Mouse (Mus musculus): ENCODE data around the gene Aarsd1. TPM values are rescaled to one million over a fixed set of nuclear protein-coding genes. Genes with fewer than 3 reads are reported as not detected.
A peak's percentile ranks its signal among the peaks of the same experiment; 100 is the strongest.
"Not testable (repeated sequence)": the region's sequence is repeated elsewhere in the genome, so short reads cannot be mapped to it uniquely, and the experiment has no call there.

The Aarsd1 gene
- polyA plus RNA-seq, 1 experiment from 2014 or later: 88.6 TPM

- H3K9ac ChIP-seq: peak within 1 kb of the TSS; percentile 86
- H3K27me3 ChIP-seq: no peaks in the 10 kb centered on the region
- peak within 1 kb of the TSS; percentile 97 for H3K4me3 ChIP-seq
- WGBS: 4% methylated on average over 23 of the region's 23 CpGs
- H3K4me1 ChIP-seq: peaks cover 27% of the 10 kb centered on the region
- H3K36me3 ChIP-seq: peaks cover 4% of the 10 kb centered on the region
- peak; percentile 67; the same call in 1 of the 2 replicates for ATAC-seq (ENCODE audit: insufficient number of reproducible peaks, insufficient read depth, low FRiP score, low TSS enrichment, low read depth)
- peak within 1 kb of the TSS; percentile 82 for H3K27ac ChIP-seq
- no peaks in the 10 kb centered on the region for H3K9me3 ChIP-seq
- H3K4me2 ChIP-seq: peak within 1 kb of the TSS; percentile 93
Measured at GRCm38 (mm10) chr11:101424105-101424851, 6.9 kb upstream of the Aarsd1 start, which contains the start of gene Gm27029. TSS of gene Gm27029 (minus strand) at chr11:101424796.

GRCm38 (mm10) chr11:101420148-101420547 lies 2.7 kb upstream of the Aarsd1 start:
- H3K36me3 ChIP-seq: no peaks in the 10 kb centered on the region
- no peak for ATAC-seq (ENCODE audit: insufficient number of reproducible peaks, insufficient read depth, low FRiP score, low TSS enrichment, low read depth)
- no peak overlapping the region for H3K4me2 ChIP-seq
- no peaks in the 10 kb centered on the region for H3K27me3 ChIP-seq
- H3K4me1 ChIP-seq: peaks cover 17% of the 10 kb centered on the region
- no peaks in the 10 kb centered on the region for H3K9me3 ChIP-seq
- WGBS: 91% methylated on average over 5 of the region's 5 CpGs
- no peak overlapping the region for H3K27ac ChIP-seq
- H3K4me3 ChIP-seq: no peak overlapping the region
- no peak overlapping the region for H3K9ac ChIP-seq

GRCm38 (mm10) chr11:101419610-101420009 lies 2.2 kb upstream of the Aarsd1 start:
- H3K9me3 ChIP-seq: no peaks in the 10 kb centered on the region
- 24% methylated on average over 3 of the region's 3 CpGs for WGBS
- no peaks in the 10 kb centered on the region for H3K27me3 ChIP-seq
- no peaks in the 10 kb centered on the region for H3K36me3 ChIP-seq
- no peak overlapping the region for H3K9ac ChIP-seq
- H3K4me1 ChIP-seq: peaks cover 17% of the 10 kb centered on the region
- H3K4me2 ChIP-seq: no peak overlapping the region
- H3K4me3 ChIP-seq: no peak overlapping the region
- no peak for ATAC-seq (ENCODE audit: insufficient number of reproducible peaks, insufficient read depth, low FRiP score, low TSS enrichment, low read depth)
- no peak overlapping the region for H3K27ac ChIP-seq

GRCm38 (mm10) chr11:101418991-101419390 lies 1.6 kb upstream of the Aarsd1 start:
- Histone ChIP-seq H3K9me3 (no peaks in the 10 kb centered on the region), H3K4me2 (no peak overlapping the region), H3K9ac (no peak overlapping the region), H3K4me3 (no peak overlapping the region), H3K4me1 (peaks cover 13% of the 10 kb centered on the region), H3K27ac (no peak overlapping the region), H3K27me3 (no peaks in the 10 kb centered on the region), H3K36me3 (peaks cover under 1% of the 10 kb centered on the region)
- WGBS: 51% methylated on average over 6 of the region's 6 CpGs
- no peak for ATAC-seq (ENCODE audit: insufficient number of reproducible peaks, insufficient read depth, low FRiP score, low TSS enrichment, low read depth)

- 0 out of 2 replicates have a peak, but pooled peaks have one; percentile 34 for ATAC-seq (ENCODE audit: insufficient number of reproducible peaks, insufficient read depth, low FRiP score, low TSS enrichment, low read depth)
- H3K4me3 ChIP-seq: peak overlapping the region; percentile 82
- WGBS: under 1% methylated on average over 11 of the region's 11 CpGs
- H3K4me2 ChIP-seq: peak overlapping the region; percentile 86
- peak overlapping the region; percentile 82 for H3K27ac ChIP-seq
- no peaks in the 10 kb centered on the region for H3K9me3 ChIP-seq
- peaks cover 24% of the 10 kb centered on the region for H3K36me3 ChIP-seq
- H3K27me3 ChIP-seq: no peaks in the 10 kb centered on the region
- H3K9ac ChIP-seq: peak overlapping the region; percentile 91
- peaks cover 7% of the 10 kb centered on the region for H3K4me1 ChIP-seq
Measured at GRCm38 (mm10) chr11:101416433-101417100, 848 bp downstream of the Aarsd1 start.

- 70% methylated on average over 2 of the region's 2 CpGs for WGBS
- Histone ChIP-seq H3K27me3 (no peaks in the 10 kb centered on the region), H3K9ac (no peak overlapping the region), H3K36me3 (peaks cover 37% of the 10 kb centered on the region), H3K4me2 (no peak overlapping the region), H3K4me3 (no peak overlapping the region), H3K27ac (no peak overlapping the region), H3K4me1 (peaks cover 7% of the 10 kb centered on the region), H3K9me3 (no peaks in the 10 kb centered on the region)
- no peak for ATAC-seq (ENCODE audit: insufficient number of reproducible peaks, insufficient read depth, low FRiP score, low TSS enrichment, low read depth)
Measured at GRCm38 (mm10) chr11:101415306-101415705, 2.1 kb downstream of the Aarsd1 start.

- Histone ChIP-seq H3K36me3 (no peaks in the 10 kb centered on the region), H3K4me3 (no peak overlapping the region), H3K27ac (no peak overlapping the region), H3K4me1 (no peaks in the 10 kb centered on the region), H3K9ac (0 out of 2 replicates have a peak overlapping the region, but pooled peaks have one; percentile 54), H3K4me2 (no peak overlapping the region), H3K27me3 (no peaks in the 10 kb centered on the region), H3K9me3 (no peaks in the 10 kb centered on the region)
- ATAC-seq (ENCODE audit: insufficient number of reproducible peaks, insufficient read depth, low FRiP score, low TSS enrichment, low read depth): no peak
- WGBS: 4% methylated on average over 8 of the region's 8 CpGs
Measured at GRCm38 (mm10) chr11:101395110-101395509, 22.3 kb downstream of the Aarsd1 start.

- Histone ChIP-seq H3K4me3 (no peak overlapping the region), H3K27me3 (no peaks in the 10 kb centered on the region), H3K9me3 (no peaks in the 10 kb centered on the region), H3K4me2 (no peak overlapping the region), H3K36me3 (no peaks in the 10 kb centered on the region), H3K9ac (no peak overlapping the region), H3K4me1 (no peaks in the 10 kb centered on the region), H3K27ac (no peak overlapping the region)
- ATAC-seq (ENCODE audit: insufficient number of reproducible peaks, insufficient read depth, low FRiP score, low TSS enrichment, low read depth): no peak
- 14% methylated on average over 4 of the region's 4 CpGs for WGBS
Measured at GRCm38 (mm10) chr11:101381817-101382216, 35.6 kb downstream of the Aarsd1 start.

GRCm38 (mm10) chr11:101378926-101379325 lies 38.5 kb downstream of the Aarsd1 start:
- 82% methylated on average over 6 of the region's 6 CpGs for WGBS
- Histone ChIP-seq H3K4me2 (no peak overlapping the region), H3K4me1 (no peaks in the 10 kb centered on the region), H3K9ac (no peak overlapping the region), H3K27me3 (no peaks in the 10 kb centered on the region), H3K4me3 (no peak overlapping the region), H3K9me3 (no peaks in the 10 kb centered on the region), H3K36me3 (no peaks in the 10 kb centered on the region), H3K27ac (no peak overlapping the region)
- no peak for ATAC-seq (ENCODE audit: insufficient number of reproducible peaks, insufficient read depth, low FRiP score, low TSS enrichment, low read depth)

- not testable (repeated sequence) for H3K4me3 ChIP-seq; H3K27me3 ChIP-seq; H3K4me1 ChIP-seq; H3K9ac ChIP-seq; H3K36me3 ChIP-seq; H3K27ac ChIP-seq; H3K4me2 ChIP-seq; ATAC-seq (ENCODE audit: insufficient number of reproducible peaks, insufficient read depth, low FRiP score, low TSS enrichment, low read depth); H3K9me3 ChIP-seq
- WGBS: 97% methylated on average over 8 of the region's 8 CpGs
Measured at GRCm38 (mm10) chr11:101378196-101378595, 39.2 kb downstream of the Aarsd1 start.

GRCm38 (mm10) chr11:101374421-101374938 lies 42.9 kb downstream of the Aarsd1 start:
- no peaks in the 10 kb centered on the region for H3K27me3 ChIP-seq
- H3K4me1 ChIP-seq: no peaks in the 10 kb centered on the region
- no peak for ATAC-seq (ENCODE audit: insufficient number of reproducible peaks, insufficient read depth, low FRiP score, low TSS enrichment, low read depth)
- no peak overlapping the region for H3K9ac ChIP-seq
- H3K9me3 ChIP-seq: no peaks in the 10 kb centered on the region
- H3K4me3 ChIP-seq: no peak overlapping the region
- no peaks in the 10 kb centered on the region for H3K36me3 ChIP-seq
- no peak overlapping the region for H3K4me2 ChIP-seq
- 69% methylated on average over 7 of the region's 7 CpGs for WGBS
- no peak overlapping the region for H3K27ac ChIP-seq

GRCm38 (mm10) chr11:101370141-101370540 lies 47.3 kb downstream of the Aarsd1 start:
- Histone ChIP-seq H3K9ac (no peak overlapping the region), H3K36me3 (no peaks in the 10 kb centered on the region), H3K9me3 (no peaks in the 10 kb centered on the region), H3K27ac (no peak overlapping the region), H3K4me3 (no peak overlapping the region), H3K27me3 (no peaks in the 10 kb centered on the region), H3K4me2 (no peak overlapping the region), H3K4me1 (no peaks in the 10 kb centered on the region)
- no peak for ATAC-seq (ENCODE audit: insufficient number of reproducible peaks, insufficient read depth, low FRiP score, low TSS enrichment, low read depth)
- 81% methylated on average over 5 of the region's 5 CpGs for WGBS
